Mouse (Mus musculus) cerebellum, postnatal 10 days (tissue): ENCODE results near the gene Il1rap.

Experiments
- DNase-seq, 2 experiments: peaks; one replicate each; pipeline ENCODE4 v3.0.0; 2021; ENCODE audit warnings: mixed read lengths in 2 of 2

Il1rap gene

GRCm38 (mm10) chr16:26730941-26731340, 149.4 kb downstream of the Il1rap start:
- DNase-seq = no peak

GRCm38 (mm10) chr16:26732566-26732965, 151.1 kb downstream of the Il1rap start:
- DNase-seq = no peak

- DNase-seq = no peak
Observed at GRCm38 (mm10) chr16:26755381-26756155, 174.1 kb downstream of the Il1rap start.

GRCm38 (mm10) chr16:26775976-26776375, 194.5 kb downstream of the Il1rap start:
- DNase-seq = no peak

- DNase-seq = no peak
Observed at GRCm38 (mm10) chr16:26777132-26777531, 195.6 kb downstream of the Il1rap start.
